17 mouse cellular contexts compared by ENCODE assay signal in genomic region chr2:35722821-35723220, GRCm38 (mm10).
DNase-seq lines count a peak whose midpoint lies in the region; ATAC-seq and TF ChIP-seq lines count a peak whose summit lies in the region.
"Had no signal": no experiment of that assay in that cellular context is flagged by ENCODE, and none has a peak within 500 bp of the region (broad histone marks: within the 10 kb centered on the region; RNA-seq: fewer than 3 reads in every experiment).

No protein-coding gene starts in this region.

- peak; percentile 32; the same call in 1 of the 2 replicates for TF ChIP-seq CTCF in hindbrain, postnatal 0 days (IDR thresholded peaks at IDR 0.05; ENCODE audit: low read depth)

- no peak overlapping the region for H3K9ac ChIP-seq in hindbrain, postnatal 0 days (replicated peaks; ENCODE audit: low read length)
- H3K9ac ChIP-seq in hindbrain, embryonic 11.5 days (ENCODE audit: low read depth, low read length), result no peak overlapping the region
- H3K9ac ChIP-seq: hindbrain, embryonic 15.5 days; midbrain, embryonic 13.5 days had no signal

- H3K4me1 ChIP-seq in hindbrain, postnatal 0 days (ENCODE audit: insufficient read depth, low read length), result no peaks in the 10 kb centered on the region; the same call in 1 of the 2 replicates
- H3K4me1 ChIP-seq in hindbrain, embryonic 11.5 days (replicated peaks; ENCODE audit: control insufficient read depth, insufficient read depth, low read length), result no peaks in the 10 kb centered on the region
- H3K4me1 ChIP-seq: midbrain, embryonic 13.5 days had no signal

- no peak overlapping the region for H3K4me2 ChIP-seq in hindbrain, postnatal 0 days (ENCODE audit: low read depth, low read length)
- H3K4me2 ChIP-seq in hindbrain, embryonic 11.5 days (replicated peaks; ENCODE audit: low read depth, low read length), result no peak overlapping the region
- H3K4me2 ChIP-seq: hindbrain, embryonic 15.5 days; midbrain, embryonic 13.5 days had no signal

- H3K36me3 ChIP-seq in hindbrain, postnatal 0 days (ENCODE audit: insufficient read depth, low read length), result peaks cover 45% of the 10 kb centered on the region
- H3K36me3 ChIP-seq in hindbrain, embryonic 11.5 days (ENCODE audit: control insufficient read depth, insufficient read depth, low read length), result peaks cover 6% of the 10 kb centered on the region

- 77% methylated on average over 9 of the region's 9 CpGs for WGBS in hindbrain, postnatal 0 days
- 84% methylated on average over 9 of the region's 9 CpGs for WGBS in hindbrain, embryonic 11.5 days

- no peak for ATAC-seq in hindbrain, postnatal 0 days
- no peak for ATAC-seq in hindbrain, embryonic 11.5 days (ENCODE audit: low FRiP score)
- ATAC-seq: forebrain, embryonic 16.5 days; midbrain, embryonic 13.5 days had no signal

- no peak overlapping the region for H3K4me3 ChIP-seq in hindbrain, postnatal 0 days (ENCODE audit: low read length)
- H3K4me3 ChIP-seq in hindbrain, embryonic 11.5 days (ENCODE audit: low read depth, low read length), result no peak overlapping the region
- H3K4me3 ChIP-seq: erythroblast, embryonic 14.5 days; hindbrain, embryonic 15.5 days; midbrain, embryonic 13.5 days had no signal

- no peaks in the 10 kb centered on the region for H3K9me3 ChIP-seq in hindbrain, postnatal 0 days (ENCODE audit: low read length)
- H3K9me3 ChIP-seq in hindbrain, embryonic 11.5 days (ENCODE audit: control insufficient read depth, low read length), result no peaks in the 10 kb centered on the region
- H3K9me3 ChIP-seq: hindbrain, embryonic 15.5 days; midbrain, embryonic 13.5 days had no signal

- no peak for DNase-seq in hindbrain, postnatal 0 days (ENCODE audit: low spot score)
- DNase-seq in hindbrain, embryonic 11.5 days (ENCODE audit: low spot score), result no peak
- peak; percentile 11 for DNase-seq in 3T3-L1 (ENCODE audit: low read depth, low spot score)
- DNase-seq in ZHBTc4 (ENCODE audit: low read depth, low spot score), result peak; percentile 53
- DNase-seq in cerebellum, postnatal 10 days, result peak; percentile 75 to 83
- no peak for DNase-seq in thymus, postnatal 0 days (ENCODE audit: low spot score)
- DNase-seq in ovary, postnatal 36 days (ENCODE audit: low spot score), result no peak
- DNase-seq: heart, postnatal 10 days; kidney, adult 11 months; kidney, postnatal 14 days; liver; right cerebral cortex, adult 18-20 months; thymus, adult 18-20 months had no signal

- H3K27ac ChIP-seq in hindbrain, postnatal 0 days, result no peak overlapping the region
- no peak overlapping the region for H3K27ac ChIP-seq in hindbrain, embryonic 11.5 days (ENCODE audit: low read depth, low read length)
- H3K27ac ChIP-seq: hindbrain, embryonic 15.5 days; midbrain, embryonic 13.5 days had no signal

- no peaks in the 10 kb centered on the region for H3K27me3 ChIP-seq in hindbrain, postnatal 0 days (ENCODE audit: insufficient read depth, low read length)
- H3K27me3 ChIP-seq in hindbrain, embryonic 11.5 days (ENCODE audit: control insufficient read depth, insufficient read depth, low read length), result no peaks in the 10 kb centered on the region
- H3K27me3 ChIP-seq: hindbrain, embryonic 15.5 days; midbrain, embryonic 13.5 days had no signal

Comparison
In these comparisons a context has a peak if more than half of its experiments do, and no peak if none do; other contexts are left out.
1. DNase-seq: peak in 3T3-L1 (single experiment), ZHBTc4 (single experiment) and cerebellum, postnatal 10 days (2 of 2); none in hindbrain, postnatal 0 days (single experiment), hindbrain, embryonic 11.5 days (single experiment), thymus, postnatal 0 days (single experiment) and ovary, postnatal 36 days (single experiment).